Mouse (Mus musculus) spleen, adult 2 months (tissue): ENCODE data around the gene Pde3a. TPM values are rescaled to one million over a fixed set of nuclear protein-coding genes. Genes with fewer than 3 reads are reported as not detected.

Experiments used
- DNase-seq, 2 experiments: peaks; one replicate each; pipeline versions ENCODE4 v3.0.0 to v3.0.0-alpha.2; 2012 to 2021; ENCODE audit warnings: low spot score in 2 of 2, low read depth in 1 of 2
- H3K27ac ChIP-seq: fragments of 200-500 bp; 2 replicates; pipeline ENCODE4 v1.5.1; 2012; ENCODE audit warnings: low read length, inconsistent platforms; ENCODE audit not compliant: insufficient read depth
- H3K27me3 ChIP-seq: fragments of 200-500 bp; 2 replicates; pipeline ENCODE4 v1.6.1; 2012; ENCODE audit warnings: mild to moderate bottlenecking, moderate library complexity, low read length, inconsistent platforms; ENCODE audit not compliant: control insufficient read depth, insufficient read depth
- H3K36me3 ChIP-seq: fragments of 200-500 bp; 2 replicates; pipeline ENCODE4 v1.6.1; 2012; ENCODE audit warnings: mild to moderate bottlenecking, low read length, inconsistent platforms; ENCODE audit not compliant: control insufficient read depth, insufficient read depth
- H3K4me1 ChIP-seq: fragments of 200-500 bp; 2 replicates; pipeline ENCODE4 v1.6.1; 2011; ENCODE audit warnings: inconsistent platforms; ENCODE audit not compliant: control insufficient read depth, insufficient read depth, insufficient read length
- H3K4me3 ChIP-seq: fragments of 200-500 bp; 2 replicates; pipeline ENCODE4 v1.5.1; 2011; ENCODE audit warnings: mild to moderate bottlenecking, inconsistent platforms; ENCODE audit not compliant: insufficient read depth, insufficient read length; ENCODE audit errors: extremely low read depth
- CTCF ChIP-seq: fragments of 200-500 bp; IDR thresholded peaks from 2 replicates; pipeline ENCODE4 v1.5.1; 2011; ENCODE audit warnings: mild to moderate bottlenecking, inconsistent platforms; ENCODE audit not compliant: insufficient read depth, insufficient read length, insufficient replicate concordance; ENCODE audit errors: extremely low read depth
- POLR2A ChIP-seq: fragments of 200-500 bp; IDR thresholded peaks from 2 replicates; pipeline ENCODE4 v1.6.1; 2011; ENCODE audit warnings: low read depth, low read length, inconsistent platforms
- WGBS: fragments of 180-500 bp; shearing (Covaris S2); methylation state at CpG from one replicate; pipeline ENCODE4 v1.1.7; 2018; 5-methylcytosine and 5-hydroxymethylcytosine counted together
- polyA plus RNA-seq: library from polyadenylated mRNA; depleted of rRNA; stranded (reverse); fragments of >200 nt; gene quantifications from 2 replicates; pipeline ENCODE4 v1.2.3, GENCODE M21; 2012

The Pde3a gene
- polyA plus RNA-seq, 1 experiment, result 4.8 TPM

DNA sequence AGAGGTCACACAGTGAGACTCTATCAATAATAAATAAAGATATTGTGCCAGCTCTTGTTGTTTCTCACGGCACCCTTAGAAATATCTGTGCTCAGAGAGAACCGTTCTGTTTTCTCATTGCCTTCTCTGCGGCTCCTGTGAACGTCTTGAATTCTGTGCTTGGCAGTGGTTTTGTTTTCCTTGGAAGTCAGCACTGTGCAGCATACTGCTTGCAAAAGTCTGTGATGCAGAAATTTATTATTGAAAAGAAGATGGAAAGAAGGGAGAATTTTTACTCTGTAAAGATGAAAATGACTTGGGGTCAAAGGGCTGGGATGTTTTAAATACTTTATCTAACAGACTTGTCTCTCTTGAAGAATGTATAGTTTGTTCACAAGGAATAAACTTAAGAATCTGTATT is 150.3 kb downstream of the Pde3a start:
- 83% methylated on average over 4 of the region's 4 CpGs for WGBS
- no peak for DNase-seq
- no peak overlapping the region for H3K27ac ChIP-seq
- no peak overlapping the region for H3K4me3 ChIP-seq
- no peak for TF ChIP-seq CTCF
- no peak for TF ChIP-seq POLR2A
- no peaks in the 10 kb centered on the region for H3K27me3 ChIP-seq
- no peaks in the 10 kb centered on the region for H3K4me1 ChIP-seq
- no peaks in the 10 kb centered on the region for H3K36me3 ChIP-seq

DNA sequence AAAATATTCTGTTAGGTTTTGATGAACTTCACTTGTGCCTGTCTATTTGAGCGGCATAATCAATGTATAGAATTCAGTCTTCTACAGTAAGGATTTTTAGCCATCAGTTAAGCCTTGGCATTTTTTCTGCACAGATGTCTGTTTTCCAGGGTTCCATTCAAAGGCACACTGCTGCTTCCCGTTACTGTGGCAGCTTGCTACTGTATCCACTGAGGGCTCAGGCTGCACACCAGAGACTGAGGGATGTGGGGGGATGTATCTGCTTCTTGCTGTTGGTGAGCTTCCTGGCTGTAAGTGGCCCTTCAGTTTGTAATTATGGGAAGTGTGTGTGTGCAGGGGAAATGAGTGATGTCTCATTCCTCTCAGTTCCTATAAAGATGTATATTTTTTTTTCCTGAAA is 154.9 kb downstream of the Pde3a start:
- DNase-seq, result no peak
- Histone ChIP-seq H3K27me3 (no peaks in the 10 kb centered on the region), H3K4me1 (no peaks in the 10 kb centered on the region), H3K4me3 (no peak overlapping the region), H3K36me3 (no peaks in the 10 kb centered on the region), H3K27ac (no peak overlapping the region)
- TF ChIP-seq POLR2A, result no peak
- TF ChIP-seq CTCF, result no peak
- WGBS, result 72% methylated on average over 2 of the region's 2 CpGs

DNA sequence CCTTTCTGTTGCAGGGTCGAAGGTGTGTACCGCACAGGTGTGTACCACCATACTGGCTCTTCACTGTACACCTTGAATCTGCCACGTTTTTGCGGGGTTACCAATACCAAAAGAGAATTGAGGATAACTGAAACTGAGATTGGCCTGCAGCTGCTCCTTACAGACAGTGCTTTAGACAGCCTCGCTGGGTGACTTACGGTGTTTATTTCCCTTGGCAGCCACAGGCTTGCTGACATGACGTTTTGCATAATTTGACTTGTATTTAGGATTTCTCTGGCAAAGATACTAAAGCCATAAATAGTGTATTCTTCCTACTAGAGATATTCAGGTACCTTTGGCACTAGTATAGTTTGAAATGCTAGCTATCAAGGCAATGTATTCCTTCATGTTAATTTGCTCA is 155.6 kb downstream of the Pde3a start:
- WGBS, result 78% methylated on average over 7 of the region's 7 CpGs
- Histone ChIP-seq H3K27me3 (no peaks in the 10 kb centered on the region), H3K4me1 (no peaks in the 10 kb centered on the region), H3K27ac (no peak overlapping the region), H3K4me3 (no peak overlapping the region), H3K36me3 (no peaks in the 10 kb centered on the region)
- no peak for DNase-seq
- no peak for TF ChIP-seq POLR2A
- TF ChIP-seq CTCF, result no peak

DNA sequence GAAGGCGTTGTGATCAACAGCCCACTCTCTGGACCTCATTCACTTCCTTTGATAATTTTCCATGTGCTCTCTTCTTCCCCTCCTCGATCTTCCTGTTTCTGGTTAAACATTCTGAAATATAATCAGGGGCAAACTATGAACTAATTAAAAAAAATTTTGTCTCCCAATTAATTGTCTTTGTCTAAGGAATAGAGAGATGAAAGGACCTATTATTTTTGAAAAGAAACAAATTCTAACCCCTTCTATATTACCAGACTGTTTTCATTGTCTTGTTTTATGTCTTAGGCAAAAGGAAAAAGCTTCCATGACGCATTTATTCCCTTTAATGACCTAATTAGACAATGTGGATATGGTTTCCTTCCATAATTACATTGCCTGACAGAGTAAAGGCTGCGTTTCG is 156.4 kb downstream of the Pde3a start:
- DNase-seq, result no peak
- Histone ChIP-seq H3K27me3 (no peaks in the 10 kb centered on the region), H3K27ac (no peak overlapping the region), H3K4me3 (no peak overlapping the region), H3K4me1 (no peaks in the 10 kb centered on the region), H3K36me3 (no peaks in the 10 kb centered on the region)
- 72% methylated on average over 5 of the region's 5 CpGs for WGBS
- TF ChIP-seq CTCF (no peak), POLR2A (no peak)

DNA sequence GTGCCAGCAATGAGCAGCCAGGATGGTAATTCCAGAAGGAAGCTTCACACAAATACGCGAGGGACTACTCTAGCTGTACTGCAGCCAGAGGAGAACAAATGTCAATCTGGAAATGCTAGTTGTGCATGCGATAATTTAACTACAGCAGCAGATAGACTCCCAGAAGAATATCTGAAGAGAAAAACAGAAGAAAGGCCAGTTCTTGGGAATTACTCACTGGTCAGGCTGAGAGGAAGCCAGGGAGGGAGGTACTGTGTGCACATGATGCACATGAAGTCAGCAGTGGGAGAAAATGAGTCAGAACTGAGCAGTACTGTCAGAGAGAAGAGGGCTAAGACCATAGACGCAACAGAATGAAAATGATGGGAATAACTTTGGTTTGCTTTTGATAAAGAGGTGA is 159.7 kb downstream of the Pde3a start:
- H3K27ac ChIP-seq, result no peak overlapping the region

DNA sequence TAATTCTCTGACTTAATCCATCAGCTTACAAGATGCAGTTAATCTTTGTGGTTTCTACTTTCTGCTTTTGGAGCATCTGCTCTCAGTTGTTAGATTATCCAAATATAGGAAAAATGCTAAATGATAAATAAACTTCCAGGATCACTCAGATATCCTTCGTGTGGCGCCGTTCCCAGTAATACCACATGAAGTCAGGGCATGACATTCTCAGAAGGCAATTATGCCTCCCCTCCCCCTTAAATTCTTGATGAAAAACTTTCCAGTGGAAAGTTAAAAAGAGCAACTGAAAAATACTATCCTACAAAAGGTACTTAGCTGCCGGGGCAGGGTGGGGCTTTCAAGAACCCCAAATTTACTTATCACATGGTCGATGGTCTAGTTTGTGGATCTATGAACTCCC is 161.8 kb downstream of the Pde3a start:
- no peak overlapping the region for H3K27ac ChIP-seq
- no peaks in the 10 kb centered on the region for H3K27me3 ChIP-seq
- no peaks in the 10 kb centered on the region for H3K36me3 ChIP-seq
- H3K4me1 ChIP-seq, result no peaks in the 10 kb centered on the region
- no peak for DNase-seq
- 94% methylated on average over 5 of the region's 5 CpGs for WGBS
- TF ChIP-seq POLR2A (no peak), CTCF (no peak)
- H3K4me3 ChIP-seq, result no peak overlapping the region

More for the DNA sequence above, 159.7 kb downstream of the Pde3a start:
- no peak for DNase-seq
- Histone ChIP-seq H3K4me3 (no peak overlapping the region), H3K4me1 (no peaks in the 10 kb centered on the region), H3K36me3 (no peaks in the 10 kb centered on the region), H3K27me3 (no peaks in the 10 kb centered on the region)
- 95% methylated on average over 4 of the region's 4 CpGs for WGBS
- TF ChIP-seq CTCF, result no peak
- no peak for TF ChIP-seq POLR2A

DNA sequence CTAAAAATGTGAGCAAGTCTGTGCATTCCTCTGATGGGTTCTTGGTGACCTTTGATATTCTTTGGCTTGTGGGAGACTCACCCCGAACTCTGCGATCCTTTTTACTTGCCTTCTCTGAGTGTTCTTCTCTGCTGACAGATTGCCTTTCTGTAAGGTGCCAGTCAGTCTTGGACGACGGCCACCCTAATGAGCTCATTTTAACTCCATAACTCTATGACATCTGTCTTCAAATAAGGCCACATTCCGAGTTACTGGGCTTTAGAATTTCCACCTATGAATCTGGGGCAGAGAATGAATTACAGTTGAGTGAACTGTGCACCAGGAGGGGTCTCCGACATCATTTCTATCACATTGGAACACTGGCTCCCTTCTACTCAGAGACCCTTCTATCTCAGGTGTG is 176.0 kb downstream of the Pde3a start:
- WGBS, result 85% methylated on average over 6 of the region's 6 CpGs
- Histone ChIP-seq H3K27ac (no peak overlapping the region), H3K36me3 (no peaks in the 10 kb centered on the region), H3K27me3 (no peaks in the 10 kb centered on the region), H3K4me3 (no peak overlapping the region), H3K4me1 (no peaks in the 10 kb centered on the region)
- DNase-seq, result no peak
- TF ChIP-seq POLR2A, result no peak
- no peak for TF ChIP-seq CTCF

DNA sequence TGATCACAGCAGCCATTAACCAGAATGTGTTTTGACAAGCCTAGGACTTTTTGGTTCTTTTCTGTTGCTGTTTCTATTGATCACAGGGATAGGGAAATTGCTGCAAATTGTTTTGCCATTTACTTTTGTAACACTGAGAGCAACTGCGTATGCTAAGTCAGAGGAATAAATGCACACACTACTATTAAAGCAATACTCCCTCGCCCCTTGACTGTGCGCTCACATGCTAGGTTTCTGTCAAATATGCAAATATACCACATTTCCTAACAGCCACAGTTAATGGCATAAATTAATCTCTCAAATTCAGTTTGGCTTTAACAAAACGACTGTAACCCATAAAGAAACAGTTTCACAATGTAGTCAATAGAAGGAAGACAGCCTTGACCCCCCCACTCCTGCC is 179.5 kb downstream of the Pde3a start:
- WGBS, result 83% methylated on average over 4 of the region's 4 CpGs

More for the DNA sequence above, 179.5 kb downstream of the Pde3a start:
- DNase-seq, result no peak
- no peak for TF ChIP-seq POLR2A
- no peak for TF ChIP-seq CTCF
- H3K4me1 ChIP-seq, result no peaks in the 10 kb centered on the region
- H3K4me3 ChIP-seq, result no peak overlapping the region
- no peaks in the 10 kb centered on the region for H3K27me3 ChIP-seq
- no peaks in the 10 kb centered on the region for H3K36me3 ChIP-seq
- no peak overlapping the region for H3K27ac ChIP-seq
